Mouse (Mus musculus) liver, postnatal 0 days (tissue): ENCODE results near the gene Rpl27a.

Source experiments
- CTCF ChIP-seq: sonication (generic); IDR thresholded peaks from 2 replicates; pipeline ENCODE4 v1.5.1; 2016; ENCODE audit warnings: antibody characterized with exemption, low read depth
- EP300 ChIP-seq: IDR thresholded peaks from 2 replicates; pipeline ENCODE4 v1.6.1; 2016; ENCODE audit warnings: antibody characterized with exemption, low read depth, mild to moderate bottlenecking

DNA sequence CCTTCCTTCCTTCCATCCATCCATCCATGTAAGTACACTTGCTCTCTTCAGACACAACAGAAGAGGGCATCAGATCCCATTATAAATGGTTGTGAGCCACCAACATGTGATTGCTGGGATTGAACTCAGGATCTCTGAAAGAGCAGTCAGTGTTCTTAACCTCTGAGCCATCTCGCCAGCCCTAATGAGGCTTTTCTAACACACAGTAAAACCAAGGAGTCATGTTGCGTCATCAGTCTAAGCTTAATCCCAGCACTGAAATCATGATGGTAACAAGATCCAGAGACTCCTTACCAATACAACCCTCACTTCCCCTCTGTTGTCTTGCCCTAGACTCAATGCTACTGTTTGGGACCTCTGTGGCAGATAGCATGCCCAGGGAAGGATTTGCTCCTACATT lies 27.2 kb downstream of the Rpl27a start:
- TF ChIP-seq CTCF (no peak), EP300 (no peak)
